Mouse (Mus musculus): ENCODE results near the gene Acvrl1.

Gene Acvrl1

GRCm38 (mm10) chr15:101191459-101192259 is 63.3 kb downstream of the Acvrl1 start:
- peak; percentile 79 to 82 for DNase-seq (ENCODE audit: low spot score in 2 of 2)

- DNase-seq (ENCODE audit: low spot score in 2 of 2): no peak
Measured at GRCm38 (mm10) chr15:101192260-101192640, 63.9 kb downstream of the Acvrl1 start.

GRCm38 (mm10) chr15:101192651-101193050 is 64.3 kb downstream of the Acvrl1 start:
- no peak for DNase-seq (ENCODE audit: low spot score in 2 of 2)

GRCm38 (mm10) chr15:101193971-101194370 is 65.6 kb downstream of the Acvrl1 start:
- no peak for DNase-seq (ENCODE audit: low spot score in 2 of 2)
